In the genomic region with DNA sequence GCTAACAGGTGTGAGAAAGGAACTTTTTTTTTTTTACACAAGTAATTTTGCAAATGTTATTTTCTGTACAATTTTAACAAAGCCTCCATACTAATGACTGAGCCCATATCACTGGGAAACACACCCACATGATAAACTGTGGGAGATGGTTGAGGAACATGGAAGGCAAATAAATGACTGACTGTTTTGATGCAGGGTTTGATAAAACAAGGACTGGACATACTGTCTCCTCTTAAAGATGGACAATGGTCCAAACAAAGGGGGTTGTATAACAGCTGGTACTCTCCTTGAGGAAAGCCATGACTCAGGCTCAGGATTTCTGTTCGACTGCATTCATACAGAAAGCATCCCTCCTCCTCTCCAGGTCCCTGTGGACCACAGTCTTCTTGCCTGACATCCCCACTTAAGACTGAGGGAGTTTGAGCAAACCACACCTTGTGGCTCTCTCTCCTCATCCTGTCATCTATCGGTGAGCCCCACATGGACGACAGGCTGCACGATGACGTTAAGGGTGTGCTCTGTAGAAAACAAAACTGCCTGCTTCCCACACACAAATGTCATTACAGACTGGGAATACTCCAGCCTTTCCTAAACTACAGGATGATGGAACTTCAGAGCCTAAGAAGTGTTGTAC, we compare ENCODE assay signal across 18 mouse cellular contexts. TPM values are rescaled to one million over a fixed set of nuclear protein-coding genes. Genes with fewer than 3 reads are reported as not detected.
DNase-seq lines count a peak whose midpoint lies in the region; ATAC-seq and TF ChIP-seq lines count a peak whose summit lies in the region.
"Had no signal": no experiment of that assay in that cellular context is flagged by ENCODE, and none has a peak within 500 bp of the region (broad histone marks: within the 10 kb centered on the region; RNA-seq: fewer than 3 reads in every experiment).

No protein-coding gene starts in this region.

- peaks cover 21% of the 10 kb centered on the region for H3K36me3 ChIP-seq in heart, adult 2 months (ENCODE audit: control insufficient read depth, insufficient read depth, low read length)
- no peaks in the 10 kb centered on the region for H3K36me3 ChIP-seq in intestine, embryonic 16.5 days (ENCODE audit: control insufficient read depth, insufficient read depth, low read length)
- H3K36me3 ChIP-seq: hindbrain, embryonic 12.5 days; midbrain, embryonic 12.5 days; neural tube, embryonic 15.5 days had no signal

- no peak for ATAC-seq in granulocyte monocyte progenitor cell, adult 5-6 weeks (replicated peaks; ENCODE audit: poor library complexity, severe bottlenecking)
- ATAC-seq in intestine, embryonic 16.5 days = no peak
- ATAC-seq: forebrain, embryonic 13.5 days; inflammation-experienced regulatory T-cells, adult 6 months had no signal

- peaks cover 23% of the 10 kb centered on the region for H3K4me1 ChIP-seq in heart, adult 2 months (ENCODE audit: control insufficient read depth, insufficient read depth, low read length)
- peaks cover 14% of the 10 kb centered on the region for H3K4me1 ChIP-seq in intestine, embryonic 16.5 days (ENCODE audit: control insufficient read depth, insufficient read depth, low read length)

- H3K27ac ChIP-seq in heart, adult 2 months = peak overlapping the region; percentile 67
- no peak overlapping the region for H3K27ac ChIP-seq in intestine, embryonic 16.5 days (ENCODE audit: low read length)
- H3K27ac ChIP-seq: forebrain, embryonic 13.5 days; hindbrain, embryonic 12.5 days; kidney, postnatal 0 days; midbrain, embryonic 12.5 days; neural tube, embryonic 15.5 days had no signal

- intact Hi-C loops in heart, adult 2 months (cut with DNase I) = loop anchor here (2.0 to 5.0 kb wide), 2 partner anchors 20 to 50 kb away; partner anchors contain the start of gene Lamc1

- peak in 1 of 2 experiments; percentile 45 for DNase-seq in heart, adult 2 months
- no peak for DNase-seq in heart, postnatal 4 days
- peak; percentile 7 to 29 for DNase-seq in left cerebral cortex, adult 18-20 months (ENCODE audit: low spot score in 2 of 2)
- DNase-seq in left cerebral cortex, adult 9 months (ENCODE audit: low spot score in 2 of 2) = no peak
- peak; percentile 80 for DNase-seq in NIH3T3 (ENCODE audit: low read depth)
- peak; percentile 39 for DNase-seq in layer of hippocampus, adult 8-10 months (ENCODE audit: low spot score in 2 of 2)
- DNase-seq: cerebellum, postnatal 14 days; lung, embryonic 14.5 days; right cerebral cortex, postnatal 25 days; thymus, postnatal 14 days had no signal

- no peak for TF ChIP-seq EP300 in heart, adult 2 months (IDR thresholded peaks at IDR 0.05; ENCODE audit: insufficient read depth, low read depth, low read length)

- no peaks in the 10 kb centered on the region for H3K27me3 ChIP-seq in heart, adult 2 months (ENCODE audit: control insufficient read depth, insufficient read depth, low read length)
- no peaks in the 10 kb centered on the region for H3K27me3 ChIP-seq in intestine, embryonic 16.5 days (replicated peaks; ENCODE audit: control insufficient read depth, insufficient read depth, low read length)
- H3K27me3 ChIP-seq: forebrain, embryonic 13.5 days; hindbrain, embryonic 12.5 days; midbrain, embryonic 12.5 days; neural tube, embryonic 15.5 days had no signal

- peaks cover 12% of the 10 kb centered on the region for H3K79me2 ChIP-seq in heart, adult 2 months (replicated peaks; ENCODE audit: control insufficient read depth, insufficient read depth, low read length)

- TF ChIP-seq CTCF in heart, adult 2 months (IDR thresholded peaks at IDR 0.05) = no peak

- TF ChIP-seq POLR2A in heart, adult 2 months (IDR thresholded peaks at IDR 0.05; ENCODE audit: insufficient read depth, low read depth, low read length) = no peak

- 35% methylated on average over 5 of the region's 5 CpGs for whole genome bisulfite sequencing in heart, adult 2 months
- 66% methylated on average over 5 of the region's 5 CpGs for WGBS in intestine, embryonic 16.5 days

- no peak overlapping the region for H3K4me2 ChIP-seq in intestine, embryonic 16.5 days (ENCODE audit: low read depth, low read length)
- H3K4me2 ChIP-seq: forebrain, embryonic 13.5 days; hindbrain, embryonic 12.5 days; lung, embryonic 14.5 days; midbrain, embryonic 12.5 days; neural tube, embryonic 15.5 days had no signal

- H3K9ac ChIP-seq in heart, adult 2 months (ENCODE audit: low read depth, low read length) = no peak overlapping the region; the same call in 1 of the 2 replicates
- H3K9ac ChIP-seq in intestine, embryonic 16.5 days (ENCODE audit: low read depth, low read length) = no peak overlapping the region
- H3K9ac ChIP-seq: forebrain, embryonic 13.5 days; hindbrain, embryonic 12.5 days; lung, embryonic 14.5 days; midbrain, embryonic 12.5 days; neural tube, embryonic 15.5 days had no signal

- peak overlapping the region; percentile 7; the same call in 1 of the 2 replicates for H3K4me3 ChIP-seq in heart, adult 2 months
- H3K4me3 ChIP-seq in intestine, embryonic 16.5 days (ENCODE audit: low read length) = no peak overlapping the region
- H3K4me3 ChIP-seq: forebrain, embryonic 13.5 days; hindbrain, embryonic 12.5 days; midbrain, embryonic 12.5 days; neural tube, embryonic 15.5 days had no signal

- no peaks in the 10 kb centered on the region for H3K9me3 ChIP-seq in intestine, embryonic 16.5 days (ENCODE audit: control insufficient read depth, low read length)
- H3K9me3 ChIP-seq: forebrain, embryonic 13.5 days; hindbrain, embryonic 12.5 days; midbrain, embryonic 12.5 days; neural tube, embryonic 15.5 days had no signal

RNA-seq across cellular contexts. Expression of gene Lamc1, which starts 50.1 kb away (rescaled TPM):
- 100 to 1,000 TPM; 111 to 116 TPM for total RNA-seq in heart, adult 2 months (2021)
- polyA plus RNA-seq in heart, adult 2 months (2012; rRNA removed) = 103 and 138 TPM in 2 replicates
- 100 to 1,000 TPM; 351 to 364 TPM for total RNA-seq in heart, postnatal 4 days (2021)
- total RNA-seq in left cerebral cortex, adult 18-20 months (2021) = 10 to 100 TPM; 25.3 to 25.5 TPM
- total RNA-seq in layer of hippocampus, adult 8-10 months (2022) = 10 to 100 TPM; 25.3 to 32.3 (median 28.6) TPM
- 3.3 and 5.1 TPM in 2 replicates for total RNA-seq in granulocyte monocyte progenitor cell, adult 5-6 weeks (2014; fragmentation: Nextera tagmentation)
- total RNA-seq in granulocyte monocyte progenitor cell, adult 5-6 weeks (2017) = 2.7 and 5.2 TPM in 2 replicates
- 37.1 and 44.0 TPM in 2 replicates for polyA plus RNA-seq in intestine, embryonic 16.5 days (2015; fragmentation: Nextera tagmentation; extraction: Ambion mirVana)

Comparison
In these comparisons a context has a peak if more than half of its experiments do, and no peak if none do; other contexts are left out.
1. DNase-seq: peak in left cerebral cortex, adult 18-20 months (2 of 2), NIH3T3 (single experiment) and layer of hippocampus, adult 8-10 months (2 of 2); none in heart, postnatal 4 days (single experiment) and left cerebral cortex, adult 9 months (0 of 2).
2. RNA of gene Lamc1, which starts 50.1 kb away (total RNA-seq): 351 to 364 TPM in heart, postnatal 4 days, 111 to 116 TPM in heart, adult 2 months, 25.3 to 32.3 TPM in layer of hippocampus, adult 8-10 months and 25.3 to 25.5 TPM in left cerebral cortex, adult 18-20 months; 2.7 to 5.2 TPM in granulocyte monocyte progenitor cell, adult 5-6 weeks; every median in the first group is over 4 times any median in the second.